Mouse (Mus musculus): ENCODE data around the gene Pih1d1.

DNA sequence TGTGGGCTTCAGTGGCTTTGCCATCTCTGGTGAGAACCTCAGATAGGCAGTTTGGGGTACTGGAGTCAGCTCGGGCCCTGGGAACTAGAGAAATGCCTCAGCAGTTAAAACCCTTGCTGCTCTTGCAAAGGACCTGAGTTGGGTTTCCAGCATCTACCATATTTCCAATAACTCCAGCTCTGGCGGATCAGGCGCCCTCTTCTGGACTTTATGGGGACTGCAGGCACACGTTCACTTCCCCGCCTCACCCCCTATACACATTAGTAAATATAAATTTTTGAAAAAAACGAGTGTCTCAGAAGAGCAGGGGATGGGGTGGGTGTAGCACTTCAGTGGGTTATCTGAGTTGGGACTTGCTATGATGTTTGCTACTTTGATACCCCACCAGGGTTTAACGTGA is 18.9 kb downstream of the Pih1d1 start:
- TF ChIP-seq POLR2A (IDR thresholded peaks at IDR 0.05; ENCODE audit: low read depth, low read length) (no peak), CTCF (IDR thresholded peaks at IDR 0.05; ENCODE audit: borderline replicate concordance, insufficient read depth, low read length) (no peak)

Data from embryonic fibroblast, embryonic 13.5 days (primary cell).